Mouse (Mus musculus) T-helper 2 cell (primary cell): ENCODE measurements around the gene Rassf4.

Source experiments
- in situ Hi-C: fragments of 300-600 bp; cut with MboI, MseI; formaldehyde crosslinking; loops from one replicate; pipeline ENCODE4 v1.15.1; 2025; ENCODE audit warnings: high pct_unique_total_duplicates

Rassf4 gene

GRCm38 (mm10) chr6:116671768-116672167, 2.0 kb downstream of the Rassf4 start:
- in situ Hi-C loops: loop anchor here (10.0 kb wide), 1 partner anchor 1143 kb away; no protein-coding TSS in a partner anchor

GRCm38 (mm10) chr6:116671031-116671430, 2.7 kb downstream of the Rassf4 start:
- in situ Hi-C loops: loop anchor here (10.0 kb wide), 1 partner anchor 1144 kb away; no protein-coding TSS in a partner anchor

GRCm38 (mm10) chr6:116670144-116670543, 3.6 kb downstream of the Rassf4 start:
- in situ Hi-C loops: loop anchor here (10.0 kb wide), 1 partner anchor 1145 kb away; no protein-coding TSS in a partner anchor

GRCm38 (mm10) chr6:116668682-116669470, 4.9 kb downstream of the Rassf4 start:
- in situ Hi-C loops: no loop called here

GRCm38 (mm10) chr6:116667382-116667781, 6.4 kb downstream of the Rassf4 start:
- in situ Hi-C loops: no loop called here

GRCm38 (mm10) chr6:116666892-116667291, 6.9 kb downstream of the Rassf4 start:
- in situ Hi-C loops: no loop called here

- in situ Hi-C loops: no loop called here
Measured at GRCm38 (mm10) chr6:116666085-116666750, 7.5 kb downstream of the Rassf4 start.

GRCm38 (mm10) chr6:116664830-116665229, 8.9 kb downstream of the Rassf4 start:
- in situ Hi-C loops: no loop called here

- in situ Hi-C loops: no loop called here
Measured at GRCm38 (mm10) chr6:116664031-116664430, 9.7 kb downstream of the Rassf4 start.

- in situ Hi-C loops: no loop called here
Measured at GRCm38 (mm10) chr6:116663364-116663763, 10.4 kb downstream of the Rassf4 start.

GRCm38 (mm10) chr6:116653684-116654454, 19.9 kb downstream of the Rassf4 start:
- in situ Hi-C loops: no loop called here

- in situ Hi-C loops: no loop called here
Measured at GRCm38 (mm10) chr6:116653191-116653590, 20.6 kb downstream of the Rassf4 start.

- in situ Hi-C loops: no loop called here
Measured at GRCm38 (mm10) chr6:116651437-116652118, 22.2 kb downstream of the Rassf4 start.

- in situ Hi-C loops: no loop called here
Measured at GRCm38 (mm10) chr6:116650406-116650805, 23.3 kb downstream of the Rassf4 start, which contains the start of gene Depp1. Gene Depp1, plus strand, starts transcription at chr6:116650609.

- in situ Hi-C loops: no loop called here
Measured at GRCm38 (mm10) chr6:116649811-116650210, 23.9 kb downstream of the Rassf4 start.

- in situ Hi-C loops: no loop called here
Measured at GRCm38 (mm10) chr6:116647763-116648162, 26.0 kb downstream of the Rassf4 start.

GRCm38 (mm10) chr6:116644335-116644734, 29.4 kb downstream of the Rassf4 start:
- in situ Hi-C loops: no loop called here

- in situ Hi-C loops: no loop called here
Measured at GRCm38 (mm10) chr6:116643881-116644280, 29.9 kb downstream of the Rassf4 start.

GRCm38 (mm10) chr6:116642942-116643341, 30.8 kb downstream of the Rassf4 start:
- in situ Hi-C loops: no loop called here

- in situ Hi-C loops: no loop called here
Measured at GRCm38 (mm10) chr6:116639663-116640062, 34.1 kb downstream of the Rassf4 start.

GRCm38 (mm10) chr6:116638871-116639270, 34.9 kb downstream of the Rassf4 start:
- in situ Hi-C loops: no loop called here
